Mouse (Mus musculus): ENCODE results near the gene Eid1. TPM values are rescaled to one million over a fixed set of nuclear protein-coding genes. Genes with fewer than 3 reads are reported as not detected.
A peak's percentile ranks its signal among the peaks of the same experiment; 100 is the strongest.

The Eid1 gene
- polyA plus RNA-seq, 1 experiment, result 52.8 TPM

GRCm38 (mm10) chr2:125702851-125703250 lies 30.0 kb downstream of the Eid1 start:
- WGBS, result 81% methylated on average over 2 of the region's 2 CpGs
- H3K4me3 ChIP-seq (replicated peaks; ENCODE audit: control insufficient read depth, low read depth, low read length), result no peak overlapping the region
- no peak overlapping the region for H3K27ac ChIP-seq (ENCODE audit: control insufficient read depth, insufficient read depth, low read depth, low read length, poor library complexity)
- H3K4me1 ChIP-seq (ENCODE audit: control insufficient read depth, insufficient read depth, low read length), result no peaks in the 10 kb centered on the region
- TF ChIP-seq CTCF (IDR thresholded peaks at IDR 0.05; ENCODE audit: control insufficient read depth, insufficient read depth, low read length) (no peak), POLR2A (IDR thresholded peaks at IDR 0.05; ENCODE audit: borderline replicate concordance, control insufficient read depth, low read depth, low read length) (no peak)

- 90% methylated on average over 12 of the region's 12 CpGs for WGBS
- no peaks in the 10 kb centered on the region for H3K4me1 ChIP-seq (ENCODE audit: control insufficient read depth, insufficient read depth, low read length)
These were observed 32.2 kb downstream of the Eid1 start for GRCm38 (mm10) chr2:125704907-125705631.

GRCm38 (mm10) chr2:125706510-125706921 lies 33.6 kb downstream of the Eid1 start:
- 69% methylated on average over 5 of the region's 5 CpGs for WGBS
- H3K27ac ChIP-seq (ENCODE audit: control insufficient read depth, insufficient read depth, low read depth, low read length, poor library complexity), result no peak overlapping the region
- no peak overlapping the region for H3K4me3 ChIP-seq (replicated peaks; ENCODE audit: control insufficient read depth, low read depth, low read length)
- TF ChIP-seq CTCF (IDR thresholded peaks at IDR 0.05; ENCODE audit: control insufficient read depth, insufficient read depth, low read length) (no peak), POLR2A (IDR thresholded peaks at IDR 0.05; ENCODE audit: borderline replicate concordance, control insufficient read depth, low read depth, low read length) (no peak)
- no peaks in the 10 kb centered on the region for H3K4me1 ChIP-seq (ENCODE audit: control insufficient read depth, insufficient read depth, low read length)

More at GRCm38 (mm10) chr2:125704907-125705631, 32.2 kb downstream of the Eid1 start:
- TF ChIP-seq CTCF (IDR thresholded peaks at IDR 0.05; ENCODE audit: control insufficient read depth, insufficient read depth, low read length) (no peak), POLR2A (IDR thresholded peaks at IDR 0.05; ENCODE audit: borderline replicate concordance, control insufficient read depth, low read depth, low read length) (no peak)
- H3K27ac ChIP-seq (ENCODE audit: control insufficient read depth, insufficient read depth, low read depth, low read length, poor library complexity), result no peak overlapping the region
- no peak overlapping the region for H3K4me3 ChIP-seq (replicated peaks; ENCODE audit: control insufficient read depth, low read depth, low read length)

DNA sequence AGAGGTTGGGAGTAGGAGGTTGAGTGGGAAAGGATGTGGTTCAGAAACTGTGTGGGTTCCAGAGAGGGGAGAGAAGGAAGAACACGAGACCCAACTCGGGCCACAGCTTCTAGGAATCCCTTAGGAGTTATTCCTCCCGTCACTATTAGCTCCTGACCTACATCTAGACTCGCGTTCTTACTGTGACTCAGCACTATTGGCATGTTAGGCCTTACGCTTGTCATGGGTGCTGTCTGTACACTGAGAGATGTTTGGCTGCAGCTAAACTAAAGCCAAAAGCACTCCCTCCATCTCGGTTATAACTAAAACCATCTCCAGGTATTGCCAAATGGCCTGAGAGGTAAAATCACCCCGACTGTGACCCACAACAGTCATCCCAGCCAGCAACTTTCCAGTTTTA lies 43.7 kb downstream of the Eid1 start:
- whole genome bisulfite sequencing, result 80% methylated on average over 8 of the region's 8 CpGs
- no peak for TF ChIP-seq POLR2A (IDR thresholded peaks at IDR 0.05; ENCODE audit: borderline replicate concordance, control insufficient read depth, low read depth, low read length)
- TF ChIP-seq CTCF (IDR thresholded peaks at IDR 0.05; ENCODE audit: control insufficient read depth, insufficient read depth, low read length), result no peak
- no peaks in the 10 kb centered on the region; the same call in 1 of the 2 replicates for H3K4me1 ChIP-seq (ENCODE audit: control insufficient read depth, insufficient read depth, low read length)
- H3K27ac ChIP-seq (ENCODE audit: control insufficient read depth, insufficient read depth, low read depth, low read length, poor library complexity), result no peak overlapping the region
- H3K4me3 ChIP-seq (replicated peaks; ENCODE audit: control insufficient read depth, low read depth, low read length), result no peak overlapping the region

- 7% methylated on average over 18 of the region's 18 CpGs for WGBS
- TF ChIP-seq CTCF (IDR thresholded peaks at IDR 0.05; ENCODE audit: control insufficient read depth, insufficient read depth, low read length), result no peak
- no peak for TF ChIP-seq POLR2A (IDR thresholded peaks at IDR 0.05; ENCODE audit: borderline replicate concordance, control insufficient read depth, low read depth, low read length)
- H3K4me3 ChIP-seq (replicated peaks; ENCODE audit: control insufficient read depth, low read depth, low read length), result no peak overlapping the region
- no peak overlapping the region for H3K27ac ChIP-seq (ENCODE audit: control insufficient read depth, insufficient read depth, low read depth, low read length, poor library complexity)
- peaks cover 1% of the 10 kb centered on the region for H3K4me1 ChIP-seq (ENCODE audit: control insufficient read depth, insufficient read depth, low read length)
These were observed 50.2 kb downstream of the Eid1 start for GRCm38 (mm10) chr2:125723086-125723407.

GRCm38 (mm10) chr2:125723408-125724085 lies 50.7 kb downstream of the Eid1 start:
- no peak overlapping the region for H3K27ac ChIP-seq (ENCODE audit: control insufficient read depth, insufficient read depth, low read depth, low read length, poor library complexity)
- H3K4me1 ChIP-seq (ENCODE audit: control insufficient read depth, insufficient read depth, low read length), result peaks cover 1% of the 10 kb centered on the region
- TF ChIP-seq CTCF (IDR thresholded peaks at IDR 0.05; ENCODE audit: control insufficient read depth, insufficient read depth, low read length), result 0 out of 2 replicates have a peak, but pooled peaks have one; percentile 8
- no peak for TF ChIP-seq POLR2A (IDR thresholded peaks at IDR 0.05; ENCODE audit: borderline replicate concordance, control insufficient read depth, low read depth, low read length)
- WGBS, result under 1% methylated on average over 34 of the region's 34 CpGs
- H3K4me3 ChIP-seq (replicated peaks; ENCODE audit: control insufficient read depth, low read depth, low read length), result no peak overlapping the region

DNA sequence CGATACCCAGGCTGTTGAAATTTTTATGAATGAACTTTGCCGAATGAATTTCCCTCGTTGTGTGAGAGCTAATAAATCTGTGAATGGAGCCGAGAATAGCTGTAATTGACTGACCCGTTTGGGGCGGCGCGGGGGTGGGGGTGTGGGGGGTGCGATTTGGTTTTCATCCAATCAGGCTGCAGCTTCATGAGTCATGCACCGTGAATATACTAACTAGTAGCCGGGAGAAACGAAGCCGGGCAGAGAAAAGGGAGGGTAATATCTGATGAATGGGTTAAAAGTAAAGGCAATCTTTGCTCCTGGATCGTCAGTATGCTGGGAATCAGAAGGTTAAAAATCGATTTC lies 51.2 kb downstream of the Eid1 start, which contains the start of gene Shc4:
Gene Shc4, minus strand, starts transcription at position 63 of the 345 bp plus-strand sequence.
- WGBS, result under 1% methylated on average over 15 of the region's 15 CpGs
- Histone ChIP-seq H3K27ac (ENCODE audit: control insufficient read depth, insufficient read depth, low read depth, low read length, poor library complexity) (no peak within 1 kb of the TSS; the same call in 1 of the 2 replicates), H3K4me1 (ENCODE audit: control insufficient read depth, insufficient read depth, low read length) (peaks cover 1% of the 10 kb centered on the region), H3K4me3 (replicated peaks; ENCODE audit: control insufficient read depth, low read depth, low read length) (no peak within 1 kb of the TSS)
- TF ChIP-seq CTCF (IDR thresholded peaks at IDR 0.05; ENCODE audit: control insufficient read depth, insufficient read depth, low read length) (no peak), POLR2A (IDR thresholded peaks at IDR 0.05; ENCODE audit: borderline replicate concordance, control insufficient read depth, low read depth, low read length) (no peak)

Other genes starting within 250 kb of the Eid1 start
- gene Gm9913, start 168.0 kb upstream of the Eid1 start, polyA plus RNA-seq (2011; ENCODE audit: insufficient read depth, insufficient read length, low replicate concordance, missing spikeins), result not detected in 2 replicates
- gene Fbn1, start 165.1 kb upstream of the Eid1 start, polyA plus RNA-seq (2011; ENCODE audit: insufficient read depth, insufficient read length, low replicate concordance, missing spikeins), result 2.7 and 3.5 TPM in 2 replicates
- gene Cep152, start 48.0 kb upstream of the Eid1 start, polyA plus RNA-seq (2011; ENCODE audit: insufficient read depth, insufficient read length, low replicate concordance, missing spikeins), result 9.6 and 12.9 TPM in 2 replicates
- gene Shc4, start 51.1 kb downstream of the Eid1 start, polyA plus RNA-seq (2011; ENCODE audit: insufficient read depth, insufficient read length, low replicate concordance, missing spikeins), result 0.34 TPM in 1 of 2 replicates, not detected in the other
- gene Secisbp2l, start 109.8 kb downstream of the Eid1 start, polyA plus RNA-seq (2011; ENCODE audit: insufficient read depth, insufficient read length, low replicate concordance, missing spikeins), result 14.1 and 14.3 TPM in 2 replicates
- 5.2 and 6.2 TPM in 2 replicates for gene Galk2, start 186.0 kb downstream of the Eid1 start, polyA plus RNA-seq (2011; ENCODE audit: insufficient read depth, insufficient read length, low replicate concordance, missing spikeins)
- 25.3 and 28.3 TPM in 2 replicates for gene Cops2, start 186.0 kb downstream of the Eid1 start, polyA plus RNA-seq (2011; ENCODE audit: insufficient read depth, insufficient read length, low replicate concordance, missing spikeins)